In genomic region chr19:4878405-4879323, GRCm38 (mm10) we compare ENCODE assay signal across 8 mouse cellular contexts. TPM values are rescaled to one million over a fixed set of nuclear protein-coding genes. Genes with fewer than 3 reads are reported as not detected.
DNase-seq lines count a peak whose midpoint lies in the region; ATAC-seq and TF ChIP-seq lines count a peak whose summit lies in the region.

Gene Zdhhc24, plus strand, starts transcription at chr19:4878668.

- H3K9me3 ChIP-seq in hindbrain, embryonic 10.5 days = no peaks in the 10 kb centered on the region
- no peaks in the 10 kb centered on the region for H3K9me3 ChIP-seq in lung, postnatal 0 days (ENCODE audit: low read length)

- H3K4me2 ChIP-seq in lung, postnatal 0 days (replicated peaks; ENCODE audit: low read depth, low read length) = peak within 1 kb of the TSS; percentile 97

- peak within 1 kb of the TSS; percentile 82 for H3K9ac ChIP-seq in lung, postnatal 0 days (replicated peaks; ENCODE audit: low read depth)

- peak within 1 kb of the TSS; percentile 88 for H3K27ac ChIP-seq in hindbrain, embryonic 10.5 days
- H3K27ac ChIP-seq in lung, postnatal 0 days (ENCODE audit: low read length) = peak within 1 kb of the TSS; percentile 26; the same call in 1 of the 2 replicates

- peak; percentile 11; the same call in 1 of the 2 replicates for TF ChIP-seq CTCF in lung, postnatal 0 days (IDR thresholded peaks at IDR 0.05)

- H3K36me3 ChIP-seq in hindbrain, embryonic 10.5 days = peaks cover 4% of the 10 kb centered on the region; the same call in 1 of the 2 replicates
- H3K36me3 ChIP-seq in lung, postnatal 0 days (ENCODE audit: insufficient read depth, low read length) = no peaks in the 10 kb centered on the region

- DNase-seq in MN1 (ENCODE audit: low spot score) = peak; percentile 91
- DNase-seq in cerebellum, adult 9-10 months = peak; percentile 97
- peak; percentile 98 for DNase-seq in hindbrain, embryonic 10.5 days (ENCODE audit: low spot score)
- peak; percentile 95 for DNase-seq in layer of hippocampus, adult 9-11 months
- DNase-seq in lung, postnatal 0 days (ENCODE audit: low spot score) = peak; percentile 98
- DNase-seq in ovary, postnatal 14 days (ENCODE audit: low spot score) = peak; percentile 97
- peak; percentile 96 for DNase-seq in thymus, postnatal 14 days

- TF ChIP-seq EP300 in lung, postnatal 0 days (IDR thresholded peaks at IDR 0.05) = no peak

- peaks cover 12% of the 10 kb centered on the region for H3K27me3 ChIP-seq in hindbrain, embryonic 10.5 days (ENCODE audit: insufficient read depth, poor library complexity, severe bottlenecking)
- H3K27me3 ChIP-seq in lung, postnatal 0 days (replicated peaks; ENCODE audit: insufficient read depth, low read length) = 0 out of 2 replicates have a peak, but pooled peaks cover 3% of the 10 kb centered on the region

- peaks cover 38% of the 10 kb centered on the region for H3K4me1 ChIP-seq in hindbrain, embryonic 10.5 days (replicated peaks)
- peaks cover 4% of the 10 kb centered on the region; the same call in 1 of the 2 replicates for H3K4me1 ChIP-seq in lung, postnatal 0 days (ENCODE audit: insufficient read depth, low read depth, low read length)

- WGBS in hindbrain, embryonic 10.5 days = 1% methylated on average over 52 of the region's 52 CpGs
- WGBS in lung, postnatal 0 days = 1% methylated on average over 52 of the region's 52 CpGs

- peak within 1 kb of the TSS; percentile 95 for H3K4me3 ChIP-seq in hindbrain, embryonic 10.5 days
- H3K4me3 ChIP-seq in lung, postnatal 0 days (ENCODE audit: low read depth, low read length) = peak within 1 kb of the TSS; percentile 80

- peak; percentile 99 for ATAC-seq in frontal cortex, adult (ENCODE audit: low TSS enrichment)
- peak; percentile 99 for ATAC-seq in lung, postnatal 0 days

RNA-seq across cellular contexts. Expression of gene Zdhhc24, which starts in this region (rescaled TPM):
- 17.6 and 19.5 TPM in 2 replicates for polyA plus RNA-seq in hindbrain, embryonic 10.5 days (2016; fragmentation: Nextera tagmentation; extraction: Ambion mirVana)
- 8.1 and 9.1 TPM in 2 replicates for polyA plus RNA-seq in lung, postnatal 0 days (2015; fragmentation: Nextera tagmentation; extraction: Ambion mirVana)

Comparison
In these comparisons a context has a peak if more than half of its experiments do, and no peak if none do; other contexts are left out.
1. Peak in every context shown above with its lines: DNase-seq, ATAC-seq, H3K4me3 ChIP-seq and H3K27ac ChIP-seq.